Mouse (Mus musculus): Measurements from ENCODE around the gene Dscaml1. TPM values are rescaled to one million over a fixed set of nuclear protein-coding genes. Genes with fewer than 3 reads are reported as not detected.

Dscaml1 gene
- polyA plus RNA-seq, 1 experiment from 2014 or later = 22.3 TPM

DNA sequence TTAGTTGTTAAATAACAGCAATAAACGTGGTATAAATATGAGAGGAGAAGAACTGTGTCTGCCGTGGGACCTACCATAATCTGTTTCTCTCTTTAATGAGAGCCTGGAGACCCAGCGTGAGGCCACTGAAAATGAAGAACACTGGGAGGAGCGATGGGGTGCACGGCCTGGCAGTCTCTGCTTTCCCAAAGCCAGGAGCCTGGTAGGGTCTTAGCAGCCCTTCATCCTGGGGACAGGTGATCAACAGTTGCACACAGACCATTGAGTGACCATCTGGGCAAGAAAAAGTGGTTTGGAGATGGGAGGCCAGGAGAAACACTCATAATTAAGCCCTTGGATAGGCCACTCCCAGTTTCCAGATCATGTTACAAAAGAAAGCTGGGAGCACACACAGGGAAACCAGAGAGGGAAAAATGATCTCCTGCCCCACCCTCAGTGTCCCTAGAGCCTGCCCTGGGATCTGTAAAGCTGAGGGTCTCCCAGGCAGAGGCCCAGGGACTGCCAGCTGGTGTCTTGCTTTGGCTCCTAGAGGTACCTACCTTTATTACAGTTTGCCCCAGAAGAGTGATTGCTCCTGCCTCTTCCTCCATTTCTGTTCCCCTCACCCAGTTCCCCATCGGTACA lies 39.1 kb downstream of the Dscaml1 start:
- Histone ChIP-seq H3K36me3 (peaks cover 13% of the 10 kb centered on the region; the same call in 1 of the 2 replicates), H3K9ac (replicated peaks) (no peak overlapping the region), H3K4me1 (peaks cover 30% of the 10 kb centered on the region), H3K27ac (replicated peaks) (no peak overlapping the region), H3K27me3 (no peaks in the 10 kb centered on the region), H3K4me3 (no peak overlapping the region), H3K9me3 (no peaks in the 10 kb centered on the region), H3K4me2 (replicated peaks) (no peak overlapping the region)
- no peak for ATAC-seq (replicated peaks)
- WGBS = 45% methylated on average over 6 of the region's 6 CpGs

- Histone ChIP-seq H3K4me2 (replicated peaks) (no peak overlapping the region), H3K36me3 (no peaks in the 10 kb centered on the region), H3K4me3 (no peak overlapping the region), H3K4me1 (peaks cover 54% of the 10 kb centered on the region), H3K27ac (replicated peaks) (peak overlapping the region; percentile 23; the same call in 1 of the 2 replicates), H3K9ac (replicated peaks) (no peak overlapping the region), H3K27me3 (no peaks in the 10 kb centered on the region), H3K9me3 (no peaks in the 10 kb centered on the region)
- 58% methylated on average over 10 of the region's 10 CpGs for WGBS
- ATAC-seq (replicated peaks) = no peak
Observed at GRCm38 (mm10) chr9:45468235-45468634, 41.8 kb downstream of the Dscaml1 start.

GRCm38 (mm10) chr9:45470746-45471471 lies 44.5 kb downstream of the Dscaml1 start:
- Histone ChIP-seq H3K4me2 (replicated peaks) (peak overlapping the region; percentile 17), H3K27me3 (no peaks in the 10 kb centered on the region), H3K9me3 (no peaks in the 10 kb centered on the region), H3K4me3 (no peak overlapping the region), H3K27ac (replicated peaks) (peak overlapping the region; percentile 92), H3K4me1 (peaks cover 50% of the 10 kb centered on the region), H3K36me3 (no peaks in the 10 kb centered on the region), H3K9ac (replicated peaks) (no peak overlapping the region)
- WGBS = 41% methylated on average over 10 of the region's 10 CpGs
- ATAC-seq (replicated peaks) = peak; percentile 62

DNA sequence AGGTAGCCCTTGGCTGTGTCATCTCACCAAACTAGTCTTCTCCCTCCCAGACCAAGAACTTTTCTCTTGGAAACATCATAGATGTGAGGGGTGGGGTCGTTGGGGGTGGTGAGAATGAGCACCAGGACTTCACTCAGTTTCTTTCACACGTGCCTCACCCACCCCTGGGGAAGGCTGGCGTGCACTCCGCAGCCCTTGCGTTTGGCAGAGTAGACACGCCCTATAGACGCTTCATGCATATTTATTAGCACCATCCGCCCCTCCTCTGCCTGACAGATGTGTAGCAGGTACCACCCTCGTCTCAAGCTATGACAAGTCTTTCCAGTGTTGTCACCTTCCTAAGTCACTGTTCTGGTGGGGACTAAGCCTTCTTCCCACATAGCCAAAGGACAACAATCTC lies 45.3 kb downstream of the Dscaml1 start:
- Histone ChIP-seq H3K4me3 (no peak overlapping the region), H3K4me1 (peaks cover 50% of the 10 kb centered on the region), H3K9ac (replicated peaks) (no peak overlapping the region), H3K27ac (replicated peaks) (peak overlapping the region; percentile 92), H3K27me3 (no peaks in the 10 kb centered on the region), H3K9me3 (no peaks in the 10 kb centered on the region), H3K36me3 (no peaks in the 10 kb centered on the region), H3K4me2 (replicated peaks) (peak overlapping the region; percentile 17)
- 14% methylated on average over 9 of the region's 9 CpGs for WGBS
- peak; percentile 33 for ATAC-seq (replicated peaks)

- H3K4me1 ChIP-seq = peaks cover 33% of the 10 kb centered on the region
- H3K27ac ChIP-seq (replicated peaks) = no peak overlapping the region
- H3K27me3 ChIP-seq = no peaks in the 10 kb centered on the region
- H3K4me2 ChIP-seq (replicated peaks) = no peak overlapping the region
- no peaks in the 10 kb centered on the region for H3K9me3 ChIP-seq
- no peak overlapping the region for H3K9ac ChIP-seq (replicated peaks)
- ATAC-seq (replicated peaks) = no peak
- H3K4me3 ChIP-seq = no peak overlapping the region
- no peaks in the 10 kb centered on the region for H3K36me3 ChIP-seq
Observed at GRCm38 (mm10) chr9:45474874-45475273, 48.4 kb downstream of the Dscaml1 start.

GRCm38 (mm10) chr9:45480936-45481335 lies 54.5 kb downstream of the Dscaml1 start:
- Histone ChIP-seq H3K4me1 (no peaks in the 10 kb centered on the region), H3K4me3 (no peak overlapping the region), H3K27ac (replicated peaks) (no peak overlapping the region), H3K9ac (replicated peaks) (no peak overlapping the region), H3K4me2 (replicated peaks) (no peak overlapping the region), H3K27me3 (no peaks in the 10 kb centered on the region), H3K9me3 (no peaks in the 10 kb centered on the region), H3K36me3 (no peaks in the 10 kb centered on the region)
- 86% methylated on average over 9 of the region's 9 CpGs for WGBS
- ATAC-seq (replicated peaks) = no peak

- Histone ChIP-seq H3K9ac (replicated peaks) (no peak overlapping the region), H3K27ac (replicated peaks) (no peak overlapping the region), H3K9me3 (no peaks in the 10 kb centered on the region), H3K4me1 (no peaks in the 10 kb centered on the region), H3K36me3 (no peaks in the 10 kb centered on the region), H3K27me3 (no peaks in the 10 kb centered on the region), H3K4me2 (replicated peaks) (no peak overlapping the region), H3K4me3 (no peak overlapping the region)
- WGBS = 89% methylated on average over 4 of the region's 4 CpGs
- no peak for ATAC-seq (replicated peaks)
Observed at GRCm38 (mm10) chr9:45486665-45487074, 60.2 kb downstream of the Dscaml1 start.

GRCm38 (mm10) chr9:45487179-45487801 lies 60.9 kb downstream of the Dscaml1 start:
- WGBS = 67% methylated on average over 12 of the region's 12 CpGs
- no peak overlapping the region for H3K4me3 ChIP-seq
- 0 out of 2 replicates have a peak, but pooled peaks have one; percentile 23 for ATAC-seq (replicated peaks)

DNA sequence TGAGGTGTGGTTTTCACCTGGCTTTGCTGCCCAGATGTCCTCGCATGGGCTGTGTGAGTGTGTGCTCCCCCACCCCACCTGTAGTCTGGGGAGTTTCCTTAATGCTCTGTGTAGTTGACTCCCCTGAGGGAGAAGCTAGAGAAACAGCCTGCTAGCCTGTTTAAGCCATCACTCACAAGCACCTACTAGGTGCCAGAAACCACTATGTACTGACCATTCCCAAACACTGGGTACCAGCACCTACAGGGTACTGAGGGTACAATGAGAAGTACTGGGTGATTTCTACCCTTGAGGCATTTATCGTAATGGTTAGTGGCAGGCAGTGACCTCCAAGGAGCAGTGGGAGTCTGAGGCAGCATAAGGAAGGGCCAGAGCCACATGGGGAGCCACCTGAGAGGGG lies 64.5 kb downstream of the Dscaml1 start:
- Histone ChIP-seq H3K27me3 (no peaks in the 10 kb centered on the region), H3K27ac (replicated peaks) (no peak overlapping the region), H3K9ac (replicated peaks) (no peak overlapping the region), H3K9me3 (no peaks in the 10 kb centered on the region), H3K4me1 (no peaks in the 10 kb centered on the region), H3K4me2 (replicated peaks) (no peak overlapping the region), H3K36me3 (no peaks in the 10 kb centered on the region), H3K4me3 (no peak overlapping the region)
- 90% methylated on average over 2 of the region's 2 CpGs for WGBS
- no peak for ATAC-seq (replicated peaks)

More at GRCm38 (mm10) chr9:45487179-45487801, 60.9 kb downstream of the Dscaml1 start:
- Histone ChIP-seq H3K36me3 (no peaks in the 10 kb centered on the region), H3K4me1 (no peaks in the 10 kb centered on the region), H3K9ac (replicated peaks) (no peak overlapping the region), H3K4me2 (replicated peaks) (no peak overlapping the region), H3K9me3 (no peaks in the 10 kb centered on the region), H3K27me3 (no peaks in the 10 kb centered on the region), H3K27ac (replicated peaks) (no peak overlapping the region)

GRCm38 (mm10) chr9:45494889-45495288 lies 68.5 kb downstream of the Dscaml1 start:
- 94% methylated on average over 3 of the region's 3 CpGs for WGBS
- Histone ChIP-seq H3K9ac (replicated peaks) (no peak overlapping the region), H3K4me2 (replicated peaks) (no peak overlapping the region), H3K9me3 (no peaks in the 10 kb centered on the region), H3K36me3 (no peaks in the 10 kb centered on the region), H3K4me3 (no peak overlapping the region), H3K27ac (replicated peaks) (no peak overlapping the region), H3K27me3 (no peaks in the 10 kb centered on the region), H3K4me1 (peaks cover 8% of the 10 kb centered on the region)
- no peak for ATAC-seq (replicated peaks)

DNA sequence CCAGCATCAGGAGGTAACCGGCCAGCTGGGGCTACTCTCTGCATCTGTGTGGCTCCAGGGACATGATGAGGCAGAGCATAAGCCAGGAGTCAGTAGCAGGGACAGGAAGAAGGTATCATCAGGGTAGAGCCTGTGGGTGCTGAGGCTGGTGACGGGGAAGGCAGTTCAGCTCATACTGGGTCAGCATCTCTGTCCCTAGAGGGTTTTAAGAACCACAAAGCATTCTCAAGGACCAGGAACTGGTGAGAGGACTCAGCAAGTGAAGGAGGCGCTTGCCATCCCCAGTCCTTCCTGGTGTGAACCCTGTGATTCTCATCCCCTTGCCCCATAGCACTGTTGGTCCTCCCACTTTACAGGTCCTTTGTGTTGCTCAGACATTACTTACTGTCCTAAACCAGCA lies 69.9 kb downstream of the Dscaml1 start:
- no peak overlapping the region for H3K27ac ChIP-seq (replicated peaks)
- H3K9me3 ChIP-seq = no peaks in the 10 kb centered on the region
- H3K4me3 ChIP-seq = no peak overlapping the region
- no peak overlapping the region for H3K4me2 ChIP-seq (replicated peaks)
- peaks cover 14% of the 10 kb centered on the region for H3K4me1 ChIP-seq
- WGBS = 95% methylated on average over 3 of the region's 3 CpGs
- no peak for ATAC-seq (replicated peaks)
- no peaks in the 10 kb centered on the region for H3K27me3 ChIP-seq
- no peaks in the 10 kb centered on the region for H3K36me3 ChIP-seq
- no peak overlapping the region for H3K9ac ChIP-seq (replicated peaks)

- Histone ChIP-seq H3K27me3 (no peaks in the 10 kb centered on the region), H3K36me3 (no peaks in the 10 kb centered on the region), H3K27ac (replicated peaks) (no peak overlapping the region), H3K4me2 (replicated peaks) (no peak overlapping the region), H3K4me3 (no peak overlapping the region), H3K9me3 (no peaks in the 10 kb centered on the region), H3K9ac (replicated peaks) (no peak overlapping the region), H3K4me1 (peaks cover 20% of the 10 kb centered on the region)
- no peak for ATAC-seq (replicated peaks)
- 57% methylated on average over 1 of the region's 1 CpGs for WGBS
Observed at GRCm38 (mm10) chr9:45496944-45497343, 70.5 kb downstream of the Dscaml1 start.
